Mouse (Mus musculus): ENCODE measurements around the gene Hdgfl1. TPM values are rescaled to one million over a fixed set of nuclear protein-coding genes. Genes with fewer than 3 reads are reported as not detected.

Hdgfl1 gene
- not detected in 2 replicates for polyA plus RNA-seq (2014; fragmentation: Nextera tagmentation; extraction: Ambion mirVana)

GRCm38 (mm10) chr13:26769955-26770354 is at the start of gene Hdgfl1:
Hdgfl1 (minus strand) TSS chr13:26770165.
- 91% methylated on average over 16 of the region's 16 CpGs for WGBS (ENCODE audit: insufficient replicate concordance)
- no peak within 1 kb of the TSS for H3K4me2 ChIP-seq
- H3K27ac ChIP-seq (ENCODE audit: low read depth, low read length), result no peak within 1 kb of the TSS

GRCm38 (mm10) chr13:26795460-26795859 is 25.5 kb upstream of the Hdgfl1 start:
- no peak overlapping the region for H3K9ac ChIP-seq (ENCODE audit: low read depth, low read length)
- H3K9me3 ChIP-seq (replicated peaks; ENCODE audit: control insufficient read depth, low read length), result no peaks in the 10 kb centered on the region
- no peaks in the 10 kb centered on the region for H3K36me3 ChIP-seq (ENCODE audit: control insufficient read depth, insufficient read depth, low read length)
- no peak overlapping the region for H3K4me2 ChIP-seq
- no peak overlapping the region for H3K27ac ChIP-seq (ENCODE audit: low read depth, low read length)
- ATAC-seq (replicated peaks; ENCODE audit: insufficient number of reproducible peaks, low FRiP score, low TSS enrichment), result no peak
- no peaks in the 10 kb centered on the region for H3K4me1 ChIP-seq (ENCODE audit: control insufficient read depth, insufficient read depth, low read length)
- WGBS (ENCODE audit: insufficient replicate concordance), result 74% methylated on average over 3 of the region's 3 CpGs
- H3K27me3 ChIP-seq (ENCODE audit: control insufficient read depth, insufficient read depth, low read length), result no peaks in the 10 kb centered on the region
- H3K4me3 ChIP-seq (ENCODE audit: low read depth, low read length), result no peak overlapping the region

More at GRCm38 (mm10) chr13:26769955-26770354, at the start of gene Hdgfl1:
- no peak within 1 kb of the TSS for H3K9ac ChIP-seq (ENCODE audit: low read depth, low read length)
- no peaks in the 10 kb centered on the region for H3K4me1 ChIP-seq (ENCODE audit: control insufficient read depth, insufficient read depth, low read length)
- no peak for ATAC-seq (replicated peaks; ENCODE audit: insufficient number of reproducible peaks, low FRiP score, low TSS enrichment)
- H3K9me3 ChIP-seq (replicated peaks; ENCODE audit: control insufficient read depth, low read length), result no peaks in the 10 kb centered on the region
- no peaks in the 10 kb centered on the region for H3K27me3 ChIP-seq (ENCODE audit: control insufficient read depth, insufficient read depth, low read length)
- H3K4me3 ChIP-seq (ENCODE audit: low read depth, low read length), result no peak within 1 kb of the TSS
- no peaks in the 10 kb centered on the region for H3K36me3 ChIP-seq (ENCODE audit: control insufficient read depth, insufficient read depth, low read length)

GRCm38 (mm10) chr13:26769424-26769823 is 541 bp downstream of the Hdgfl1 start:
- ATAC-seq (replicated peaks; ENCODE audit: insufficient number of reproducible peaks, low FRiP score, low TSS enrichment), result no peak
- Histone ChIP-seq H3K9me3 (replicated peaks; ENCODE audit: control insufficient read depth, low read length) (no peaks in the 10 kb centered on the region), H3K4me1 (ENCODE audit: control insufficient read depth, insufficient read depth, low read length) (no peaks in the 10 kb centered on the region), H3K36me3 (ENCODE audit: control insufficient read depth, insufficient read depth, low read length) (no peaks in the 10 kb centered on the region), H3K4me3 (ENCODE audit: low read depth, low read length) (no peak overlapping the region), H3K27ac (ENCODE audit: low read depth, low read length) (no peak overlapping the region), H3K9ac (ENCODE audit: low read depth, low read length) (no peak overlapping the region), H3K4me2 (no peak overlapping the region), H3K27me3 (ENCODE audit: control insufficient read depth, insufficient read depth, low read length) (no peaks in the 10 kb centered on the region)
- 86% methylated on average over 15 of the region's 15 CpGs for WGBS (ENCODE audit: insufficient replicate concordance)

GRCm38 (mm10) chr13:26761966-26762803 is 7.8 kb downstream of the Hdgfl1 start:
- Histone ChIP-seq H3K4me3 (ENCODE audit: low read depth, low read length) (no peak overlapping the region), H3K9me3 (replicated peaks; ENCODE audit: control insufficient read depth, low read length) (no peaks in the 10 kb centered on the region), H3K27ac (ENCODE audit: low read depth, low read length) (no peak overlapping the region), H3K36me3 (ENCODE audit: control insufficient read depth, insufficient read depth, low read length) (no peaks in the 10 kb centered on the region), H3K27me3 (ENCODE audit: control insufficient read depth, insufficient read depth, low read length) (no peaks in the 10 kb centered on the region), H3K4me1 (ENCODE audit: control insufficient read depth, insufficient read depth, low read length) (no peaks in the 10 kb centered on the region), H3K9ac (ENCODE audit: low read depth, low read length) (no peak overlapping the region), H3K4me2 (no peak overlapping the region)
- ATAC-seq (replicated peaks; ENCODE audit: insufficient number of reproducible peaks, low FRiP score, low TSS enrichment), result no peak
- 73% methylated on average over 12 of the region's 12 CpGs for WGBS (ENCODE audit: insufficient replicate concordance)

- Histone ChIP-seq H3K9me3 (replicated peaks; ENCODE audit: control insufficient read depth, low read length) (no peaks in the 10 kb centered on the region), H3K4me3 (ENCODE audit: low read depth, low read length) (no peak overlapping the region), H3K9ac (ENCODE audit: low read depth, low read length) (no peak overlapping the region), H3K4me2 (no peak overlapping the region), H3K27ac (ENCODE audit: low read depth, low read length) (no peak overlapping the region), H3K4me1 (ENCODE audit: control insufficient read depth, insufficient read depth, low read length) (no peaks in the 10 kb centered on the region), H3K36me3 (ENCODE audit: control insufficient read depth, insufficient read depth, low read length) (no peaks in the 10 kb centered on the region), H3K27me3 (ENCODE audit: control insufficient read depth, insufficient read depth, low read length) (no peaks in the 10 kb centered on the region)
- no peak for ATAC-seq (replicated peaks; ENCODE audit: insufficient number of reproducible peaks, low FRiP score, low TSS enrichment)
These were observed 17.1 kb downstream of the Hdgfl1 start for GRCm38 (mm10) chr13:26752863-26753262.

- no peaks in the 10 kb centered on the region for H3K27me3 ChIP-seq (ENCODE audit: control insufficient read depth, insufficient read depth, low read length)
- no peak for ATAC-seq (replicated peaks; ENCODE audit: insufficient number of reproducible peaks, low FRiP score, low TSS enrichment)
These were observed 17.6 kb downstream of the Hdgfl1 start for GRCm38 (mm10) chr13:26752414-26752813.

GRCm38 (mm10) chr13:26745760-26746457 is 24.1 kb downstream of the Hdgfl1 start:
- Histone ChIP-seq H3K4me3 (ENCODE audit: low read depth, low read length) (no peak overlapping the region), H3K9me3 (replicated peaks; ENCODE audit: control insufficient read depth, low read length) (no peaks in the 10 kb centered on the region), H3K27me3 (ENCODE audit: control insufficient read depth, insufficient read depth, low read length) (no peaks in the 10 kb centered on the region), H3K4me1 (ENCODE audit: control insufficient read depth, insufficient read depth, low read length) (no peaks in the 10 kb centered on the region), H3K9ac (ENCODE audit: low read depth, low read length) (no peak overlapping the region), H3K27ac (ENCODE audit: low read depth, low read length) (no peak overlapping the region), H3K4me2 (no peak overlapping the region), H3K36me3 (ENCODE audit: control insufficient read depth, insufficient read depth, low read length) (no peaks in the 10 kb centered on the region)
- WGBS (ENCODE audit: insufficient replicate concordance), result 92% methylated on average over 2 of the region's 2 CpGs
- no peak for ATAC-seq (replicated peaks; ENCODE audit: insufficient number of reproducible peaks, low FRiP score, low TSS enrichment)

More at GRCm38 (mm10) chr13:26752414-26752813, 17.6 kb downstream of the Hdgfl1 start:
- 89% methylated on average over 1 of the region's 1 CpGs for WGBS (ENCODE audit: insufficient replicate concordance)
- Histone ChIP-seq H3K4me3 (ENCODE audit: low read depth, low read length) (no peak overlapping the region), H3K9ac (ENCODE audit: low read depth, low read length) (no peak overlapping the region), H3K9me3 (replicated peaks; ENCODE audit: control insufficient read depth, low read length) (no peaks in the 10 kb centered on the region), H3K36me3 (ENCODE audit: control insufficient read depth, insufficient read depth, low read length) (no peaks in the 10 kb centered on the region), H3K4me1 (ENCODE audit: control insufficient read depth, insufficient read depth, low read length) (no peaks in the 10 kb centered on the region), H3K27ac (ENCODE audit: low read depth, low read length) (no peak overlapping the region), H3K4me2 (no peak overlapping the region)

GRCm38 (mm10) chr13:26745059-26745759 is 24.8 kb downstream of the Hdgfl1 start:
- no peaks in the 10 kb centered on the region for H3K4me1 ChIP-seq (ENCODE audit: control insufficient read depth, insufficient read depth, low read length)
- H3K36me3 ChIP-seq (ENCODE audit: control insufficient read depth, insufficient read depth, low read length), result no peaks in the 10 kb centered on the region
- no peak for ATAC-seq (replicated peaks; ENCODE audit: insufficient number of reproducible peaks, low FRiP score, low TSS enrichment)
- no peaks in the 10 kb centered on the region for H3K9me3 ChIP-seq (replicated peaks; ENCODE audit: control insufficient read depth, low read length)
- no peaks in the 10 kb centered on the region for H3K27me3 ChIP-seq (ENCODE audit: control insufficient read depth, insufficient read depth, low read length)
- no peak overlapping the region for H3K4me2 ChIP-seq
- H3K27ac ChIP-seq (ENCODE audit: low read depth, low read length), result no peak overlapping the region
- no peak overlapping the region for H3K4me3 ChIP-seq (ENCODE audit: low read depth, low read length)
- WGBS (ENCODE audit: insufficient replicate concordance), result 73% methylated on average over 5 of the region's 5 CpGs
- no peak overlapping the region for H3K9ac ChIP-seq (ENCODE audit: low read depth, low read length)

Data from heart, embryonic 11.5 days (tissue).